Mouse (Mus musculus) MEL (cell line): ENCODE data around the gene Fgfr3. TPM values are rescaled to one million over a fixed set of nuclear protein-coding genes. Genes with fewer than 3 reads are reported as not detected.

Experiments
- DNase-seq: peaks from one replicate; pipeline ENCODE4 v3.0.0; 2011; ENCODE audit warnings: low read depth, low spot score
- H3K27ac ChIP-seq: 2 replicates; pipeline ENCODE4 v1.5.1; 2012; ENCODE audit warnings: low read depth, mild to moderate bottlenecking, control low read depth, low read length, moderate library complexity; ENCODE audit not compliant: control insufficient read depth
- H3K27me3 ChIP-seq, 2 experiments: fragments of 150-350 bp in 1 of 2; sonication (generic) in 1 of 2; 2 replicates each; pipeline ENCODE4 v1.6.1; 2012; ENCODE audit warnings: low read length in 2 of 2, mild to moderate bottlenecking in 2 of 2, improper control_type of control experiment in 1 of 2, moderate library complexity in 1 of 2; ENCODE audit not compliant: insufficient read depth in 2 of 2, control insufficient read depth in 1 of 2
- H3K36me3 ChIP-seq, 2 experiments: 2 replicates each; pipeline ENCODE4 v1.6.1; 2012 to 2014; ENCODE audit warnings: low read length in 2 of 2, improper control_type of control experiment in 1 of 2, inconsistent platforms in 1 of 2, mild to moderate bottlenecking in 1 of 2; ENCODE audit not compliant: insufficient read depth in 2 of 2, control insufficient read depth in 1 of 2
- H3K4me1 ChIP-seq, 2 experiments: fragments of 150-350 bp in 1 of 2; sonication (generic) in 1 of 2; 2 replicates each; pipeline ENCODE4 v1.6.1; 2012; ENCODE audit warnings: low read length in 2 of 2, improper control_type of control experiment in 1 of 2, mild to moderate bottlenecking in 1 of 2; ENCODE audit not compliant: insufficient read depth in 2 of 2, control insufficient read depth in 1 of 2
- H3K4me3 ChIP-seq, 2 experiments: fragments of 150-350 bp in 1 of 2; sonication (generic) in 1 of 2; 2 replicates each; pipeline ENCODE4 v1.5.1; 2012; ENCODE audit warnings: low read depth in 2 of 2, low read length in 2 of 2, mild to moderate bottlenecking in 2 of 2, moderate library complexity in 2 of 2, control low read depth in 1 of 2, improper control_type of control experiment in 1 of 2; ENCODE audit not compliant: control insufficient read depth in 1 of 2, insufficient read depth in 1 of 2
- H3K79me2 ChIP-seq: 2 replicates; pipeline ENCODE4 v1.6.1; 2012; ENCODE audit warnings: mild to moderate bottlenecking, low read length, moderate library complexity; ENCODE audit not compliant: control insufficient read depth, poor library complexity, insufficient read depth
- H3K9ac ChIP-seq: 2 replicates; pipeline ENCODE4 v1.6.1; 2012; ENCODE audit warnings: low read depth, mild to moderate bottlenecking, control low read depth, low read length, moderate library complexity; ENCODE audit not compliant: control insufficient read depth, poor library complexity, severe bottlenecking
- H3K9me3 ChIP-seq: fragments of 150-350 bp; sonication (generic); replicated peaks from 2 replicates; pipeline ENCODE4 v1.6.1; 2012; ENCODE audit warnings: mild to moderate bottlenecking, low read length, improper control_type of control experiment, moderate library complexity; ENCODE audit not compliant: insufficient read depth
- BHLHE40 ChIP-seq: IDR thresholded peaks from 2 replicates; pipeline ENCODE4 v1.6.1; 2012; ENCODE audit warnings: low read depth, mild to moderate bottlenecking, inconsistent platforms, low read length, improper control_type of control experiment, borderline replicate concordance
- CHD2 ChIP-seq: IDR thresholded peaks from 2 replicates; pipeline ENCODE4 v1.6.1; 2011; ENCODE audit warnings: low read length, improper control_type of control experiment
- CTCF ChIP-seq, 3 experiments: IDR thresholded peaks in 2 of 3; conservative IDR thresholded peaks in 1 of 3; 2 replicates each; pipeline ENCODE4 v1.5.1; 2011 to 2012; ENCODE audit warnings: low read length in 3 of 3, low read depth in 2 of 3, mild to moderate bottlenecking in 2 of 3, improper control_type of control experiment in 1 of 3, inconsistent platforms in 1 of 3, mixed read lengths in 1 of 3, moderate library complexity in 1 of 3; ENCODE audit not compliant: control insufficient read depth in 1 of 3, insufficient read depth in 1 of 3, poor library complexity in 1 of 3, severe bottlenecking in 1 of 3
- E2F4 ChIP-seq: IDR thresholded peaks from 2 replicates; pipeline ENCODE4 v1.6.1; 2011; ENCODE audit warnings: low read depth, low read length, improper control_type of control experiment, borderline replicate concordance
- ELF1 ChIP-seq: IDR thresholded peaks from 2 replicates; pipeline ENCODE4 v1.6.1; 2014; ENCODE audit warnings: low read depth, mild to moderate bottlenecking, inconsistent platforms, low read length, improper control_type of control experiment, moderate library complexity
- EP300 ChIP-seq, 2 experiments: IDR thresholded peaks; 2 replicates each; pipeline ENCODE4 v1.6.1; 2011; ENCODE audit warnings: improper control_type of control experiment in 2 of 2, low read length in 2 of 2, low read depth in 1 of 2, mild to moderate bottlenecking in 1 of 2
- ETS1 ChIP-seq: IDR thresholded peaks from 2 replicates; pipeline ENCODE4 v1.6.1; 2012; ENCODE audit warnings: low read depth, mild to moderate bottlenecking, inconsistent platforms, low read length, improper control_type of control experiment, moderate library complexity
- GABPA ChIP-seq: IDR thresholded peaks from 2 replicates; pipeline ENCODE4 v1.6.1; 2012; ENCODE audit warnings: low read depth, mild to moderate bottlenecking, inconsistent platforms, low read length, improper control_type of control experiment, moderate library complexity
- HCFC1 ChIP-seq: IDR thresholded peaks from 2 replicates; pipeline ENCODE4 v1.6.1; 2012; ENCODE audit warnings: low read depth, mild to moderate bottlenecking, inconsistent platforms, low read length, improper control_type of control experiment, moderate library complexity
- MAFK ChIP-seq: IDR thresholded peaks from 2 replicates; pipeline ENCODE4 v1.6.1; 2011; ENCODE audit warnings: low read depth, mild to moderate bottlenecking, low read length, improper control_type of control experiment, borderline replicate concordance
- MAZ ChIP-seq: IDR thresholded peaks from 2 replicates; pipeline ENCODE4 v1.6.1; 2012; ENCODE audit warnings: low read depth, mild to moderate bottlenecking, inconsistent platforms, low read length, improper control_type of control experiment
- MEF2A ChIP-seq: IDR thresholded peaks from 2 replicates; pipeline ENCODE4 v1.6.1; 2014; ENCODE audit warnings: low read depth, mild to moderate bottlenecking, inconsistent platforms, low read length, improper control_type of control experiment; ENCODE audit not compliant: poor library complexity, insufficient replicate concordance, severe bottlenecking; ENCODE audit errors: extremely low read depth
- MXI1 ChIP-seq: IDR thresholded peaks from 2 replicates; pipeline ENCODE4 v1.6.1; 2011; ENCODE audit warnings: mild to moderate bottlenecking, low read depth, low read length, improper control_type of control experiment
- MYB ChIP-seq: IDR thresholded peaks from 2 replicates; pipeline ENCODE4 v1.6.1; 2011; ENCODE audit warnings: mild to moderate bottlenecking, low read depth, low read length, improper control_type of control experiment
- MYC ChIP-seq: IDR thresholded peaks from 2 replicates; pipeline ENCODE4 v1.6.1; 2011; ENCODE audit warnings: low read depth, mild to moderate bottlenecking, low read length, improper control_type of control experiment, moderate library complexity
- NELFE ChIP-seq: IDR thresholded peaks from 2 replicates; pipeline ENCODE4 v1.6.1; 2011; ENCODE audit warnings: low read depth, low read length, improper control_type of control experiment
- NRF1 ChIP-seq: IDR thresholded peaks from 2 replicates; pipeline ENCODE4 v1.6.1; 2014; ENCODE audit warnings: low read depth, mild to moderate bottlenecking, inconsistent platforms, low read length, improper control_type of control experiment, moderate library complexity; ENCODE audit not compliant: poor library complexity, insufficient read depth, severe bottlenecking
- RAD21 ChIP-seq: IDR thresholded peaks from 2 replicates; pipeline ENCODE4 v1.6.1; 2011; ENCODE audit warnings: mild to moderate bottlenecking, low read depth, low read length, improper control_type of control experiment
- RCOR1 ChIP-seq: IDR thresholded peaks from 2 replicates; pipeline ENCODE4 v1.6.1; 2012; ENCODE audit warnings: low read depth, mild to moderate bottlenecking, inconsistent platforms, low read length, improper control_type of control experiment
- SIN3A ChIP-seq: IDR thresholded peaks from 2 replicates; pipeline ENCODE4 v1.6.1; 2012; ENCODE audit warnings: low read length, improper control_type of control experiment, inconsistent platforms
- TBP ChIP-seq: IDR thresholded peaks from 2 replicates; pipeline ENCODE4 v1.8.0; 2011; ENCODE audit warnings: low read depth, low read length, improper control_type of control experiment
- TCF12 ChIP-seq: IDR thresholded peaks from 2 replicates; pipeline ENCODE4 v1.6.1; 2014; ENCODE audit warnings: low read depth, mild to moderate bottlenecking, inconsistent platforms, low read length, improper control_type of control experiment, moderate library complexity
- UBTF ChIP-seq: IDR thresholded peaks from 2 replicates; pipeline ENCODE4 v1.6.1; 2012; ENCODE audit warnings: low read depth, mild to moderate bottlenecking, inconsistent platforms, low read length, improper control_type of control experiment, moderate library complexity, borderline replicate concordance; ENCODE audit not compliant: insufficient read depth
- USF1 ChIP-seq: IDR thresholded peaks from 2 replicates; pipeline ENCODE4 v1.6.1; 2014; ENCODE audit warnings: low read depth, mild to moderate bottlenecking, inconsistent platforms, low read length, improper control_type of control experiment, moderate library complexity
- ZC3H11A ChIP-seq: IDR thresholded peaks from 2 replicates; pipeline ENCODE4 v1.6.1; 2012; ENCODE audit warnings: low read depth, mild to moderate bottlenecking, inconsistent platforms, low read length, improper control_type of control experiment
- ZKSCAN1 ChIP-seq: IDR thresholded peaks from 2 replicates; pipeline ENCODE4 v1.6.1; 2012; ENCODE audit warnings: low read depth, mild to moderate bottlenecking, inconsistent platforms, low read length, improper control_type of control experiment, moderate library complexity
- ZNF384 ChIP-seq: IDR thresholded peaks from 2 replicates; pipeline ENCODE4 v1.6.1; 2012; ENCODE audit warnings: low read depth, mild to moderate bottlenecking, inconsistent platforms, low read length, improper control_type of control experiment
- polyA plus RNA-seq, 2 experiments: library from polyadenylated mRNA; stranded (reverse) in 1 of 2; unstranded in 1 of 2; fragments of >175 nt in 1 of 2; fragments of >200 nt in 1 of 2; gene quantifications; 2 replicates each; pipeline versions ENCODE4 v1.2.1 to v1.2.4; 2012; ENCODE audit warnings: low replicate concordance in 2 of 2, low read depth in 1 of 2; ENCODE audit not compliant: insufficient read length in 2 of 2, insufficient read depth in 1 of 2, missing spikeins in 1 of 2
- total RNA-seq: library from RNA; depleted of rRNA; stranded (reverse); fragments of 300-350 nt; gene quantifications from 2 replicates; pipeline ENCODE4 v1.2.3, GENCODE M21; 2012

The Fgfr3 gene
- total and polyA plus RNA-seq, 3 experiments = 6.0 to 10.2 TPM; not detected in 1

DNA sequence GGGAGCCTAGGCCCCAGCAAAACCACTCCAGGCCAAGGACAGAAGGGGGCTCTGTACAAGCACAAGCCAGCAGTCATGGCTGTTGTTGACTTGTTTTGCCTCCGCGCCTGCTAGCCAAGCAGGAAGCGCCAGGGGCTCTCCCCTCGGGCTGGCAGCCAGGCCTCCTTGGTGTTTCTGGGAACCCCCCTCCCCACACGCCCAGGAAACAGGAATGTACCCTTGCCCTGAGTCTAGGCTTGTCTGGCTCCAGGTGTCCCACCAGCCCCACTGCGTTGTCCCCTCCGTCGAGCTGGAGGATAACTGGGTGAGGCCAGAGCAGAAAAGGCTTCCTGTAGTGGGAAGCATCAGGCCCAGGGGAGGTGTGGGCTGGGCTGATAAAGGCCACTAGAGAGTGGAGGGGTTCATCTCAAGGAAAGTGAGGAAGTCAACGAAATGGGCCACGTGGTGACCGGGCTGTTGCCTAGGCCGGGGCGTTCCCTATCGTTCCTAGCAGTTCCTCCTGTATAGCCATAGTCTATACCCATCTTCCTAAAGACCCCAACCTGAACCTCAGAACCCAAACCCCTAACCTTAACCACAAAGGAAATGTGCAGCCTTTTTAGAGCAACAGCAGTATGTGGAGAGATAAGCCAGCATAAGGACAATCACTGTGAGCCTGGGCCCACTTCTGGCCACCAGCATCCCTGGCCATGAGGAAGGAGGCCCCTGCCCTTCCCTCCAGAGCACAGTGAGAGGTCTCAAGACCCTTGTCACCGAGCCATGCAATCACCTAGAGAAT, 39.7 kb upstream of the Fgfr3 start (continued):
- no peak for TF ChIP-seq GABPA
- no peak for TF ChIP-seq UBTF
- TF ChIP-seq MYC = peak; percentile 100
- no peak for TF ChIP-seq ZNF384

DNA sequence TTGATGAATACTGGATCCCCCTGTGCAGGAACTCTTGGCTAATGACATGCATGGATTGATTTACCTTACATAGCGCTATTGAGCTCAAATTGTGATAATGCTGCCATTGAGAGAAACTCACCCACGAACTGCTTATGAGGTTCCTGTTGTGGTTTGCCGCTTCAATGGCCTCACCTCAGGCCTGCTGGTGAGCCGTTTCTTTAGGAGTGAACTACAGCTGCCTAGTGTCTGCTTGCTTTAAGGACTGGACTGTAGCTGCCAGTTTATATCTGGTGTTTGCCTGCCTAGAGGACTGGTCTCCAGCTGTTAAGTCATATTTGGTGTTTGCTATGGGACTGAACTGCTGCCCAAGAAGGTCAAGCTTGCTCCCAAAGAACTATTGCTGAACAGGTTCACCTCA, 38.5 kb upstream of the Fgfr3 start:
- peaks cover 23 to 39% of the 10 kb centered on the region in 2 experiments for H3K4me1 ChIP-seq
- H3K27me3 ChIP-seq = no peaks in the 10 kb centered on the region
- no peaks in the 10 kb centered on the region for H3K79me2 ChIP-seq
- DNase-seq = peak; percentile 82
- peak overlapping the region; percentile 89 for H3K27ac ChIP-seq
- H3K36me3 ChIP-seq = peaks cover 0 to 25% of the 10 kb centered on the region in 2 experiments; a peak in 2 of 4 replicates
- H3K4me3 ChIP-seq = no peak overlapping the region
- no peaks in the 10 kb centered on the region for H3K9me3 ChIP-seq
- TF ChIP-seq MYC (no peak), HCFC1 (no peak), MYB (0 out of 2 replicates have a peak, but pooled peaks have one; percentile 35), CHD2 (no peak), MAFK (no peak), CTCF (IDR thresholded peaks at IDR 0.05 in 2 of 3, conservative IDR thresholded peaks at IDR 0.05 in 1 of 3; ENCODE audit: control insufficient read depth in 1 of 3, insufficient read depth in 1 of 3, low read depth in 2 of 3, low read length in 3 of 3, poor library complexity in 1 of 3, severe bottlenecking in 1 of 3) (no peak), SIN3A (peak; percentile 62), NRF1 (no peak), RAD21 (no peak), ZC3H11A (no peak), BHLHE40 (no peak), NELFE (peak; percentile 40), MXI1 (peak; percentile 48), TBP (no peak), ETS1 (peak; percentile 74), ELF1 (no peak), RCOR1 (peak; percentile 50; the same call in 1 of the 2 replicates), E2F4 (no peak), MAZ (0 out of 2 replicates have a peak, but pooled peaks have one; percentile 14), USF1 (peak; percentile 17; the same call in 1 of the 2 replicates), EP300 (IDR thresholded peaks at IDR 0.05; ENCODE audit: low read depth in 1 of 2, low read length in 2 of 2) (peak; percentile 55 to 57; a peak in 3 of 4 replicates), TCF12 (peak; percentile 47; the same call in 1 of the 2 replicates), MEF2A (no peak), ZKSCAN1 (no peak)
- H3K9ac ChIP-seq = no peak overlapping the region
